12 mouse cellular contexts compared by ENCODE assay signal in genomic region chrX:94185156-94185555, GRCm38 (mm10). TPM values are rescaled to one million over a fixed set of nuclear protein-coding genes. Genes with fewer than 3 reads are reported as not detected.
DNase-seq lines count a peak whose midpoint lies in the region; ATAC-seq lines count a peak whose summit lies in the region.
"Had no signal": no experiment of that assay in that cellular context is flagged by ENCODE, and none has a peak within 500 bp of the region (broad histone marks: within the 10 kb centered on the region; RNA-seq: fewer than 3 reads in every experiment).

No protein-coding gene starts in this region.

- H3K9me3 ChIP-seq in forebrain, embryonic 14.5 days (replicated peaks; ENCODE audit: control insufficient read depth, low read length): no peaks in the 10 kb centered on the region
- H3K9me3 ChIP-seq in forebrain, embryonic 16.5 days (ENCODE audit: control insufficient read depth, low read length): no peaks in the 10 kb centered on the region
- H3K9me3 ChIP-seq: heart, embryonic 13.5 days had no signal

- no peaks in the 10 kb centered on the region for H3K36me3 ChIP-seq in forebrain, embryonic 14.5 days (ENCODE audit: control insufficient read depth, insufficient read depth, low read length)
- H3K36me3 ChIP-seq in forebrain, embryonic 16.5 days (ENCODE audit: control insufficient read depth, insufficient read depth): no peaks in the 10 kb centered on the region
- H3K36me3 ChIP-seq: heart, embryonic 13.5 days had no signal

- H3K4me3 ChIP-seq in forebrain, embryonic 14.5 days (ENCODE audit: low read depth, low read length): no peak overlapping the region
- no peak overlapping the region for H3K4me3 ChIP-seq in forebrain, embryonic 16.5 days (replicated peaks; ENCODE audit: low read length)
- H3K4me3 ChIP-seq: heart, embryonic 13.5 days had no signal

- peak; percentile 46 for DNase-seq in forebrain, embryonic 14.5 days (ENCODE audit: low spot score)
- DNase-seq in lung, postnatal 10 days: peak; percentile 17
- no peak for DNase-seq in lung, postnatal 14 days
- DNase-seq in adipocyte (ENCODE audit: low spot score): peak; percentile 18
- DNase-seq in retina, postnatal 1 day: peak; percentile 44
- no peak for DNase-seq in right cerebral cortex, adult 2 months (ENCODE audit: low spot score in 2 of 2)
- DNase-seq: adrenal gland, postnatal 25 days; cerebellum, postnatal 14 days; kidney, adult 18-20 months had no signal

- no peak overlapping the region for H3K27ac ChIP-seq in forebrain, embryonic 14.5 days (ENCODE audit: low read depth, low read length)
- H3K27ac ChIP-seq in forebrain, embryonic 16.5 days (ENCODE audit: low read length): no peak overlapping the region
- H3K27ac ChIP-seq: heart, embryonic 13.5 days had no signal

- no peak overlapping the region for H3K4me2 ChIP-seq in forebrain, embryonic 14.5 days (ENCODE audit: low read length)
- no peak overlapping the region for H3K4me2 ChIP-seq in forebrain, embryonic 16.5 days (ENCODE audit: low read length)
- H3K4me2 ChIP-seq: heart, embryonic 13.5 days had no signal

- WGBS in forebrain, embryonic 14.5 days: 61% methylated on average over 1 of the region's 1 CpGs
- 45% methylated on average over 1 of the region's 1 CpGs for WGBS in forebrain, embryonic 16.5 days

- H3K9ac ChIP-seq in forebrain, embryonic 14.5 days (ENCODE audit: low read length): no peak overlapping the region
- no peak overlapping the region for H3K9ac ChIP-seq in forebrain, embryonic 16.5 days (replicated peaks; ENCODE audit: low read depth, low read length)
- H3K9ac ChIP-seq: heart, embryonic 13.5 days had no signal

- no peak for ATAC-seq in forebrain, embryonic 14.5 days
- no peak for ATAC-seq in forebrain, embryonic 16.5 days
- no peak for ATAC-seq in cerebellum, adult (ENCODE audit: insufficient number of reproducible peaks, low FRiP score, low TSS enrichment)

- H3K27me3 ChIP-seq in forebrain, embryonic 14.5 days (replicated peaks; ENCODE audit: control insufficient read depth, insufficient read depth, low read length): peaks cover 13% of the 10 kb centered on the region; the same call in 1 of the 2 replicates
- peaks cover 8% of the 10 kb centered on the region for H3K27me3 ChIP-seq in forebrain, embryonic 16.5 days (replicated peaks; ENCODE audit: control insufficient read depth, insufficient read depth, low read length)

- H3K4me1 ChIP-seq in forebrain, embryonic 14.5 days (ENCODE audit: control insufficient read depth, insufficient read depth, low read length): no peaks in the 10 kb centered on the region
- H3K4me1 ChIP-seq in forebrain, embryonic 16.5 days (replicated peaks; ENCODE audit: control insufficient read depth, insufficient read depth, low read length): no peaks in the 10 kb centered on the region
- H3K4me1 ChIP-seq: heart, embryonic 13.5 days had no signal

RNA-seq across cellular contexts. Expression of gene Eif2s3x, which starts 27.5 kb away (rescaled TPM):
- polyA plus RNA-seq in forebrain, embryonic 14.5 days (2014; fragmentation: Nextera tagmentation; extraction: Ambion mirVana): 94.9 and 100 TPM in 2 replicates
- polyA plus RNA-seq in forebrain, embryonic 16.5 days (2015; fragmentation: Nextera tagmentation; extraction: Ambion mirVana): 106 and 121 TPM in 2 replicates

RNA-seq across cellular contexts. Expression of gene Klhl15, which starts 49.2 kb away (rescaled TPM):
- polyA plus RNA-seq in forebrain, embryonic 14.5 days (2014; fragmentation: Nextera tagmentation; extraction: Ambion mirVana): 8.9 and 11.5 TPM in 2 replicates
- 10.0 TPM in 2 replicates for polyA plus RNA-seq in forebrain, embryonic 16.5 days (2015; fragmentation: Nextera tagmentation; extraction: Ambion mirVana)

Comparison
In these comparisons a context has a peak if more than half of its experiments do, and no peak if none do; other contexts are left out.
1. DNase-seq: peak in forebrain, embryonic 14.5 days (single experiment), lung, postnatal 10 days (single experiment), adipocyte (single experiment) and retina, postnatal 1 day (single experiment); none in lung, postnatal 14 days (single experiment) and right cerebral cortex, adult 2 months (0 of 2).